Mouse (Mus musculus): ENCODE results near the gene Naip2.
A peak's percentile ranks its signal among the peaks of the same experiment; 100 is the strongest.
"Not testable (repeated sequence)": the region's sequence is repeated elsewhere in the genome, so short reads cannot be mapped to it uniquely, and the experiment has no call there.

The Naip2 gene

DNA sequence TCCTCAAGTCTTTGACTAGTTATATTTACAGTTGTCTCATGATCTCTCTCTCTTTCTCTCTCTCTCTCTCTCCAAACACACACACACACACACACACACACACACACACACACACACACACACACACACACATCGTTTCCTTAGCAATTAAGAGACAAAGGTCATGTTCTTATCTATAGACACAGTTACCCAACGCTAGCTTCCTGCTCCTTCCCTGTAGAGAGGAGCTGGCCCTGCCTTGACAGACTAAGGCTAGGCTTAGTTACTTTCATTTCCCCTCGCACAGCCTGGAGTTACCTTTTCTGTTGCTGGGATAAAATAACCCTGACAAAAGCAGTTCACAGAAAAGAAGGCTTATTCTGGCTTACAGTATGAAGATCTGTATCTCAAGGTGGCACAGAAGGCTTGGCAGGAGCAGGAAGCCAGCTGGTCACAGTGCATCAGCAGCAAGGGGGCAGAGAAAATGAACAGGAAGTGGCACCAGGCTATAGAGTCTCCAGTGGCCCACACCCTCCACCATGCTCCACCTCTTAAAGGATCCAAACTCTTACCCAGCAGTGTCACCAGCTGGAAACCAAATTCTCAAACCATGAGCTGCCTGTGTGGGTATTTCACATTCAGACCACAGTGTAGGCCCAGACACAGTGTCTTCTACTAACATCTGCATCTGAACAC is at the start of gene Naip2:
Gene Naip2 (minus strand): TSS at position 434 of the 675 bp plus-strand sequence.
- peak; percentile 2 for DNase-seq

DNA sequence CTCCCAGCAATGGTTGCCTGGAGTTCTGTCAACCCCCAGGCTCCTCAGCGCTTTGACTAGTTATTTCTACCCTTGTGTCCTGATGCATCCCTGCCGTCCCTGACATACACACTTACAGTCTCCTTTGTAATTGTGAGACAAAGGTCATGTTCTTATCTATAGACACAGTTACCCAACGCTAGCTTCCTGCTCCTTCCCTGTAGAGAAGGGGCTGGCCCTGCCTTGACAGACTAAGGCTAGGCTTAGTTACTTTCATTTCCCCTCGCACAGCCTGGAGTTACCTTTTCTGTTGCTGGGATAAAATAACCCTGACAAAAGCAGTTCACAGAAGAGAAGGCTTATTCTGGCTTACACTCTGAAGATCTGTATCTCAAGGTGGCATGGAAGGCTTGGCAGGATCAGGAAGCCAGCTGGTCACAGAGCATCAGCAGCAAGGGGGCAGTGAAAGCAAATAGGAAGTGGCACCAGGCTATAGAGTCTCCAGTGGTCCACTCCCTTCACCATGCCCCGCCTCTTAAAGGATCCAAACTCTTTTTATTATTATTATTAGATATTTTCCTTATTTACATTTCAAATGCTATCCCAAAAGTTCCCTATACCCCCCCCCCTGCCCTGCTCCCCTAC is 45.1 kb upstream of the Naip2 start:
- not testable (repeated sequence) for DNase-seq

DNA sequence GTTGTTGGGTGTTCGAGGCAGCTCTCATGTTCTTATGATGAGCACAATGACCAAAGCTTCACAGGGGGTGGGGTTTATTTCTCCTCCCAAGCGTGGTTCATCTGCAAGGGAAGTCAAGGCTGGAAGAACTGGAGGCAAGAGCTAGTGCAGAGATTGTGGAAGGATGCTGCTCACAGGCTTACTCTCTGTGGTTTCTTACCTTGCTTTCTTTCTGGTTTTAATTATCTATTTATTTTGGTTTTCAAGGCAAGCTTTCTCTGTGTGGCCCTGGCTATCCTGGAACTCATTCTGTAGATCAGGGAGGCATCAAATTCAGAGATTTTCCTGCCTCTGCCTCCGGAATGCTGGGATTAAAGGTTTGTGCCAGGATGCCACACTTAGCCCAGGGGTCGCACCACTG is 44.3 kb upstream of the Naip2 start, which contains the start of gene Naip5:
Gene Naip5 (minus strand): TSS at position 101 of the 400 bp plus-strand sequence.
- DNase-seq = not testable (repeated sequence)

DNA sequence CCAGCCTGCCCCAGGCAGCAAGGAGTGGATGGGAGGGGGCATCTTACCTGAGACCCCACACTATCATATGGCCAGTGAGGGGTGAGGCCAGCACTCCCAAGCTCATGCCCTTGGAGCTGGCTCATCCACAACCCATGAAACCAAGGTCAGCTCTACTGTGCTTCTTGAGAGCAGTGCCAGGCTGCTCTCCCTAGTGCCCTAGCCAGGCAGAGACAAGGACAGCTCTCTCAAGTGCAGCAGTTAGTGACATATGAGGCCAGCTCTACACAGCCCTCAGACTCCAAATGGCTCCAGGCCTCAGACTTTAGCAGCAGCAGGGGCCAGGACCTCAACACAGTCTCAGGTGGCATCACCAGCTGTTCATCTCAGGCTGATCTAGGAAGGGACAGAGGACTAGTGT is 41.8 kb upstream of the Naip2 start:
- no peak for DNase-seq

DNA sequence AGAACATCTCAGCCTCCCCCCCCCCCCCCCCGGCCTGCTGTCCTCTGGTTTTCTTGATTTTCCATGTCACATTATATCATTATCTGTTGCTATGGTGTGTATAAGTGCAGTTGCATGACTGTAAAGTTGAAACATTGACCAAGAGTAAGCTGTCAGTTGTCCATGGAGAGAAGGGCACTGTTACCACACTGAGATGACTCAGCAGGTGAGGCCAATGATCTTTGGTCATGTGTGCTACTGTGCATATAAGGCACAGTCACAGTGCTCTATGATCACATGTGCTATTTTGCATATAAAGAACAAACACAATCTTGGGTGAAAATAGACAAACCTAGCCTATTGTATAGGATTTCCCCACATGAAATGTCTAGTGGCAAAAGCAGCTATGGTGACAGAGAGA is 11.8 kb upstream of the Naip2 start:
- DNase-seq = not testable (repeated sequence)

DNA sequence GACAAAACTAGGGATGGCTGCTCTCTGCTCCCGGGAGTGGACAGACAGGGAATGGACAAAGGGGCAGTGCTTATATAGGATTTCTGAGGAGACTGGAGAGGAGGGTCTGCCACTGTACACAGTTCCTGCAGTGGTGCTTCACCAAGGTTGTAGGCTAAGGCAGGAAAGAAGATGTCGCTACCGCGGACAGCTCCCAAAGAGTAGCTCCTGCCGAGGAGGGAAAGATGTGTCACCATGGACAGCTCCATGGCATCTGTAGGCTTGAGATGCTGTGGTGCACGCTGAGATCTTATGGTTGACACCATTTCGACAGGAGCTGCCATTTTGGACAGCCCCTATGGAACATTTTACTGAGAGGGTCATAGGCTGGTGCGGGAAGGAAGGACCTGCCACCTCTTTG is 8.6 kb upstream of the Naip2 start:
- peak; percentile 66 for DNase-seq

DNA sequence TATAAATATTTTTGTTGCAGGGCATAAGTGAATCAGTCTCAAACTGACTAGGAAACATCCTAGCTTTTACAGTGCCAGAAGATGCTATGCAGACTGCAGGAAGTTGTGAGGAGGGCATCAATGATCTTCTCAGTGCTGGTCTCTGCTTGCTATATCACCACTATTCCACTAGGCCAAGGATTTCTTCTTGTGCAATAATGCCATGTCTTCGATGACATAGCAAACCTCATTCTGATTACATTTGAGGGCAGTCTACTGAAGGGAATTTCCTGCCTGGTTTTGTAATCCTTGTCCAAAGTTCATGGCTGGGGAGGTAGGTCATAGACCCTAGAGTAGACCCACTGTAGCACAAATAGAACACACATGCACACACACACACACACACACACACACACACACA is 1.4 kb upstream of the Naip2 start:
- no peak for DNase-seq

DNA sequence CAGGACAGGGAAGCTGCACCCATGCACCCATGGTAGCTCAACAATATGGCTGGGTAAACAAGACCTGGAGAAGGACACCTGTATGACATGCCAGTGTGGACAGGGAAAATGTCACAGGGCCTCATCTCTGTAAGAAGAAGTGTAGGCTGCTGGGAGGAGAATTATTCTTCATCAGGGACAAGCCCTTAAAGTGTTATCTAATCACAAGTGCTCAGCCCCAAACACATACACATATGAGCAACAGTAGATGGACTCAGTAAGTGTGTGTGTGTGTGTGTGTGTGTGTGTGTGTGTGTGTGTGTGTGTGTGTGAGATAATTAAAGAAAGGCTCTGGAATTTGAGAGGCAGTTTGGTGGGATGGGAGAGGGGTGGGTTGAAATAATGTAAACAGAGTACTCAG is 1.1 kb downstream of the Naip2 start:
- no peak for DNase-seq

DNA sequence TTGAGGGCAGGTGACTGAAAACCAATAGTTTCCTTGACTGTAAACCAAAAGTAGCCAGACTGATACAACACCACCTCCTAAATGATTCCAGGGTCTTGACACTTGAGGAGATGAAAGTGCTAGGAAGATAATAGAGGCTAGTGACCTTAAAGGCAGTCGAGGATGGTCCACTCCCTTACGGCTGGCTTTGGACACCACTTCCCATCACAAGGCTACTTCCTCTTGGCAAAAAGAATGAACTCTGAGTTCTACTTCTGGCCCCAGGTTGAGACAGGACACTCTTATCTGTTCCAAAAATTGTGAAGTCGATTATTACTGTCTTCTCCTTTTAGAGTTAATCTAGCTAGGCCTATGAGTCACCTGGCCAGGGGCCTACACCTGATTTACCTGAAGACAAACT is 6.5 kb downstream of the Naip2 start:
- DNase-seq = no peak

DNA sequence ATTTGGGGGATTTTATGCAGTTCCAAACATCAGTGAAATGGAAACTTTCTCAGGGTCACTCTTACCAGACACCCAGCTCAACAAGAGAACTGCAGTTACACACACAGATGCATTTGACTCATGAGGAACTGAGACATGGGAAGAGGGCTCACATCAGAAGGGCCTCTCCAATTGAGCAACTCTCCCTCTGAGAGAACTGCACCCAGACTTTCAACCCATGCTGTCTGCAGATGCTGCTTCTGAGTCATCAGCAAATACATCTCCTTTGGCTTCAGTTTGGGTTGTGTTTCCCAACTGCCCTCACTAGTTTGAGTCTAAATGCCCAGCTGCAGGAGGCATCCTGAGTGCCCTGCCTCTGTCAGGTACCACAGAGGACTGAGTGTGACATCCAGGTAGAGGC is 18.8 kb downstream of the Naip2 start:
- not testable (repeated sequence) for DNase-seq

DNA sequence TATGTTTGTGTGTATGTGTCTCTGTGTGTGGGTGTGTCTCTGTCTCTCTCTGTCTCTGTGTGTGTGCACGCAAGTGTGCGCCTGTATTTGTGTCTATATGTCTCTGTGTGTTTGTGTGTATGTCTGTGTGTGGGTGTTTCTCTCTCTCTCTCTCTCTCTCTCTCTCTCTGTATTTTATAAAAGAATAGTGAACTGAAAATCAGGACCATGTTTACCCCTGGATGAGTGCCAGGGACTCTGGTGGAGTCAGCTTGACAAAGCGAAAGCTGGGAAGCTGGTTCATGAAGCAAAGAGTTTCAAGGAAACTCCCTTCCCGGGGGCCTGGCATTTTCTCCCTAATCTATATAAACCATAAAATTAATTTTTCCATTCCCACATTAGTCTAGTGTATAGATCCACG is 27.5 kb downstream of the Naip2 start:
- DNase-seq = peak; percentile 11

DNA sequence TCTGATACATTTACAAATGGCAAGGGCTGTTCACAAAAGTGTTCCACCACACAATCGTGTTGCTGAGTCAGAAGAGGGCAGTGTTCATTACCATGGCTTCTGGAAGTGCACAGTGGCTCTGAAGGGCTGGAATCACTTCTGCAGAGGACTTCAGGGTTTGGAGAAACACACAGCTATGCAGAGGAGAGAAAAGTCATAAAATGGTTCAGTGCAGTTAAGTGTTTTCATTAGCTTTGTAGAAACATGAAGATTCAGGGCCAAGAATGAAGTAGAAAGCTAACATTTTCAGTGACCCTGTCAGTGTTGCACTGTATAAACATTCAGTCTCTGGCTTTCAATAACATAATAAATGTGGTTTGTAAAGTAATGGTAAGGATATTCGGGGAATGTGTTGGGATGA is 35.5 kb downstream of the Naip2 start:
- DNase-seq = not testable (repeated sequence)

DNA sequence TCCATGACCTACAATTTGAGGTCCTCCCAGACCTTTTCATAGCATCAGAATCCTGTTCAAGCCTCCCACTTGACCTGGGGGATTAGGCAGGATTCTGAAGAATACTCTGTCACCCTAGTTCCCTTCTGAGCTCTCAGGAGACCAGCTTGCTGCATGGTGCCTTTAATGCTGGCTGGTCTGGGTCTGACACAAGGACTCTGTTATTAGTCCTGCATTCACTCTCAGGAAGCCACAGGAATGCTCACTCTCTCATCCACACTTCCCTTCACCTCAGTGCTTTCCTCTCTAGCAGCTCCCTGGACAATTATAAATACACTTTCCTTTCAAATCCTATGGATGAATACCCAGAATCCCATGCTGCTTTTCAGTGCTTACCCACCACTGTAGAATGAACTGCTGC is 39.4 kb downstream of the Naip2 start:
- not testable (repeated sequence) for DNase-seq

DNA sequence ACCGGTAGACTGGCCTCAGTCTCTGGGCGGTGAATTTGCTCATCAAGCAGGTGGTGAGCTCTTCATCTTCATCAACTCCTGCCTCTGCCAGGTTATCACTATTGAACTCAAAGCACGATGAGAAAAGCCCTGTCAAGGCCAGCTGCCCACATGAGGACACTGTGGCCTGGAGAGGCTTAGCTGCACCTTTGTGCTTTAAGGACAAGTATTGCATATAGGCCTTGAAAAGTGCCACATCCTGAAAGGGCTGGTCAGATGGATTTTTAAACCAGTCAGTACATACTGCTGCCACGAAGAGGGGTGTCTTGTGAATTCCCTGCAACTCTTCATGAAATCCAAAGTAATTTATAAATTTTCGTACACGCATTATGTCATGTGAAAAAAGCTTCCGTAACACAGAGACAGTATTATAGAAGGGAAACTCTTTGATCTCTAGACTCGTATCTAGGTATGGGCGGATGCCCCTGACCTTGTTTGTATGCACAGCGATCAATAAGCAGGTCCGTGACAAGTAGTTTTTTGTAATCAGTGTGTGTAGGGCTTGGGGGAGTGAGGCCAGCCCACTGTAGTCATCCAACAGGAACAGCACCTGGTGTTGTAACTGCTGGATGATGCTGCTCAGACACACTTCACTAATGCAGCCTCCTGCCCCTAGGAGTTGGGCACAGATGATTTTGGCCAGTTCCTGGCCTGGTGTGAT is 40.6 kb downstream of the Naip2 start:
- DNase-seq = not testable (repeated sequence)

DNA sequence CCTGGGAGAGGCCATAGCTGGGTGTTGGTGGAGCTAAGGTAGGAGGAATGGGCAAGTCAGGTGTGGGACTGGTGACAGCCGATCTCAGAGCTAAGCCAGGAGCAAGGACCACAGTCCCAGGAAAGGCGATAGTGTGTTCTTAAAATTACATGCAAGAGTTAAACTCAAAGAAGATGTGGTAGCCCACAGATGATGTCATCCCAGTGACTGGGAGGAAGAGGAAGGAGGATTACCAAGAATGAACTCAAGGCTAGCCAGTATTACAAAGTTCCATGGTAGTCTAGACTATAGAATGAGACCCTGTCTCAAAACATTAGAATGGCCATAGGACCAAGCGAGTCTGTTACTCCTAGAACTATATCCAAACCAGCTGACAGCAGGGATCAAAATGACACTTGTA is 45.3 kb downstream of the Naip2 start:
- no peak for DNase-seq

DNA sequence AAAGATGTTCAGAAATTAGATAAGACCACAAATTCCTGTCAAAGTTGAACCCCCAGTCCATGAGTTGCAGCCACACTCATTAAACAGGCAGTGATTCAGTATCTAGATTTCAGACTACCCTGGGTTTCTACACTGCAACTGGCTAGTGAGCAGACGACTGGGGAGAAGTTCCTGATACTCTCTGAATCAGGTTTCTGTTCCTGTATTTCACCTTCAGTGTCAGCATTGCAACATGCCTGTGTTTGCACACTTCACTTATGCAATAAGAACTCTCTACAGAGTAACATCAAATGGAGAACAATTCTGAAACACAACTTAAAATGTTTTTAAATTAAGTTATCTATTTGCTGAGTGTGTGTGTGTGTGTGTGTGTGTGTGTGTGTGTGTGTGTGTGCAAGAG is 49.2 kb downstream of the Naip2 start:
- peak; percentile 12 for DNase-seq

DNA sequence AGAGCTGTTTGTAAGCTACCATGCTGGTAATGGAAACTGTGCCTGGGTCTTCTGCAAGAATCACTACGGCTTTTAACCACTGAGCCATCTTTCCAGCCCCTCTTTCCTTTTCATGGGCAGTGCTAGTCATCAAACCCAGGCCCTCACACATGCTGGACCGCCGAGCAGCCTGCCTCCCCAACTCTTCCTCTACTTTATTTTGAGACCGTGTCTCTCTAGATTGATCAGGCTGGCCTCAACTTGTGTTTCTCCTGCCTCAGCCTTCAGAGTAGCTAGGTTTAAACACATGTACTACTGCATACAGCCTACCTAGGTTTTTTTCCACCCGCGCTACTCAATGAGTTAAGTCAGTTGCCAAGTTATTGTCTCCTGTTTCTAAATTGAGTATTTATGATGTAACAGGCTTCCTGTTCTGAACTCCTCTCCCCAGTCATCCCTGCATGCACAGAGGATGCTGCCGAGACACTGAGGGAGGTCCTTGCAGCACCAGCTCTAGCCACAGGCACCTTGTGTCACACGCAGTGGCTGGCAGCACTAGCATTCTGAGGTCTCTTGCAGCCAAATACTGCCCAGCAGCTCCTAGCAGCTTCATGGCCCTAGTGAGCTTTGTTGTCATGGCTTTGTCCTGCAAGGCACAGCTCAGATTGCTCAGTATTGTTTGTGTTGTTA is 60.1 kb downstream of the Naip2 start:
- no peak for DNase-seq

DNA sequence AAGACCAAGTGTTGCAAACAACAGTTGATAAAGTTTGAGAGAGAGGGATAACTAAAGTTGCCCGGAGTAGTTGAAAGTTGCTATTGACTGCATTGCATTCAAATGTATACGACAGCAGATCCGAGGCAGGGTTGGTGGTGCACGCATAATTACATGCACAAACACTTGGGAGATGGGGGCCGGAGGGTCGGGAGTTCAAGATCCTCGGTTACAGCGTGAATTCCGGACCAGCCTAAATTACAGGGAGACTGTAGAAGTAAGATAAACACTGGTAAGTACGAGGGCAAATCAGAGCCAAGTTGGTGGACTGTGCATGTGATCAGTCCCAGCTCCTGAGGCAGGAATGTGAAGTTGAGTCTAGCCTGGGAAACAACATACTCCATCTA is 76.6 kb downstream of the Naip2 start:
- no peak for DNase-seq

DNA sequence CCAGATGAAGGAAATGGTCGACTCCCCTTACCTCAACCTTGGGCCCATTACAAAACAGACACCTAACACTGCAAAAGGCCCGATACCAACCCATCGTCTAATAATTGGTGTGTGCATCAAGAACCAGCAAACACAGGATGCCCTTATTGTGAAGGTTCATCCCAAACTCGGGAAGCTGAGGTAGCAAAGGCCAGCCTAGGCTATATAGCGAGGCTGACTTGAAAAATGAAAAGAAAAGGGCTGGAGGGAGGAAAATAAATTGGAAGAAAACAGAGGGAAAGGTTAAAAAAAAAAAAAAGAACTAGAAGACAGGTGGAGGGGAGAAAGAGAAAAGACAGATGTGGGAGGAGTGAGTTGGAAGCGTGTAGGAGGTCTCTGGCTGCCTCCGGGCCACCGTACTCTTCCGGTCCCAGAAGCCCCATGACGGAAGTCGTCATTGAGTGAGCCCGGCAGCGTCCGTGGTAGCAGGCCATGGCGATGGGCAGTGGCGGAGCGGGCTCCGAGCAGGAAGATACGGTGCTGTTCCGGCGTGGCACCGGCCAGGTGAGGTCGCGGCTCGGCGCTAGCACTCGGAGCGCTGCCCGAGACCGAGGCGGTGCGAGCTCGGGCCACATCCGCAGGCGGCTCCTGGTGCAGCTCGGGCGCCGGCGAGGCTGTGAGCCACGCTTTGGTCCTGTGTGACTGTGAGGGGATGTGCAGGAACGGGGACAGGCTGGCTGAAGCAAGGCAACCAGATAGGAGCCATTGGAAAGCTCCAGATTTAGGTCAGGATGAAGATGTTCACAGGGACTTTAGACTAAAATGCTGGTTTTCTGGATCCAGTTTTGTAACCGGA is 77.3 kb downstream of the Naip2 start, which contains the start of gene Smn1:
Gene Smn1 (plus strand): TSS at position 430 of the 835 bp plus-strand sequence.
- peak; percentile 93 for DNase-seq

DNA sequence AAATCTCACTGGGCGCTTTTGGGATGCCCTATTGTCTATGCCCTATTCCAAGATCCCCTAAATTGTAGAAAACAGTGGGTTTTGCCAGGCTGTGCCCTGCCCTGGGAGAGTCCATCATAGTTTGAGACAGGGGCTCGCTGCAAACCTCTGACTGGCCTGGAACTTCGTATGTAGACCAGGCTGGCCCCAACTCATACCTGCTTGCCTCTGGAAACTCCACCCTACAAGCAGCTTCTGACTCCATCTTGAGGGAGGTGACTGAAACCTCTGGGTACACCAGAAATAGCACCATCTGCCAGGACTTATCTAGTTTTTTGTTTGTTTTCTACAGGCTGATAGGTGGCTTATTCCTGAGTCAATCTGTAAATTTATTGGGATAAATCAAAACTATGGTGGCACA is 77.9 kb downstream of the Naip2 start:
- DNase-seq = no peak

DNA sequence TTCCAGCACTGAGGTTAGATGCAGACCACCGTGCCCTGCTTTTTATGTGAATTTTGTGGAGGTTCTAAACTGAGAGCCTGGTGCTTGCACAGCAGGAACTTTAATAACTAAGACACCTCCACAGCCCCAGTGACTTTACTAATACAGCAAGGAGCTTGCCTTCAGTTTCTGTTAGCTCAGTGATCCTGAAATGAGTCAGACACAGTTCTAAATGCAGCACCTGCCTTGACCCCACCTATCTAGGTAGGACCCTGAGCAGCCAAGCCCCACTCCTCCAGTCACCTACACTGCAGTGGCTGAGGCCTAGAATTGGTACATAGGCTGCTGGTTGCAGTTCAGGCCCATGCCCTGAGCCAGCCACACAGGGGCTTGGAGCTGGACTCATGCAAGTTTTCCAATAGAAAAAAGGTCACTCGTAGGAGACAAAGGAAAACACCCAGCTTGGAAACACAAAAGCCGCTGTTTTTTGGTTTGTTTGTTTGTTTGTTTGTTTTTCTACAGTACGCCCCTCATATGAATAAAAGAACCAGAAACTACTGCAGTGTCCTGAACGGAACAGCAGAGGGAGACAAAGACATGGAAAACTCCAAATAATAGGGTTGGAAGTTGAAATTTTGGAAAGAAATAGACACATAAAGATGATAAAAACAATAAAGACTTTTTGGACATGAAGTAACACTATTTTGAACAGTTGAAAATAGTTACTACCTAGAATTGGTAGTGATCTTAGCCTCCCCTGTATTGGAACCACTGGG is 89.5 kb downstream of the Naip2 start:
- DNase-seq = no peak
